Mouse (Mus musculus): ENCODE data around the gene Twnk.

DNA sequence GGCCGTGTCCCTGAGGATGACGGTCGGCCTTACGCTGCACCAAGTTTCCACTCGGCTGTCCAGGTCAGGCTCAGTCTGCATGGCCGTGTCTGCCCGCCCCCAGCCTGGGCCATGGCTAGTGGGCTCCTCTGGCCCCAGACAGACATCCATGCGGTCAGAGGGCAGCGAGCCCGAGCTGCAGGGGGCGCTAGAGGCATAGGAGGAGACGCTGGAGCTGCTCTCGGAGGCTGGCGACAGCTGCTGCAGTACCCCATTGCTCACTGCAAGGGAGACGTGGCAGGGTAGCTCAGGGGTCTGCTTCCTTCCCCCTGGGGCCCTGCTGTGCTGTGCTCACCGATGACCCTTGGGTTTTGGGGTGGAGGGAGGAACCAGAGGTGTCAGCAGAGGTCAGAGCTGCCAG lies 31.4 kb downstream of the Twnk start:
- TF ChIP-seq POLR2A (IDR thresholded peaks at IDR 0.05; ENCODE audit: insufficient read depth, low read depth, low read length) (no peak), CTCF (IDR thresholded peaks at IDR 0.05) (peak; percentile 73), EP300 (IDR thresholded peaks at IDR 0.05; ENCODE audit: insufficient read depth, low read depth, low read length) (no peak)
